In the genomic region with DNA sequence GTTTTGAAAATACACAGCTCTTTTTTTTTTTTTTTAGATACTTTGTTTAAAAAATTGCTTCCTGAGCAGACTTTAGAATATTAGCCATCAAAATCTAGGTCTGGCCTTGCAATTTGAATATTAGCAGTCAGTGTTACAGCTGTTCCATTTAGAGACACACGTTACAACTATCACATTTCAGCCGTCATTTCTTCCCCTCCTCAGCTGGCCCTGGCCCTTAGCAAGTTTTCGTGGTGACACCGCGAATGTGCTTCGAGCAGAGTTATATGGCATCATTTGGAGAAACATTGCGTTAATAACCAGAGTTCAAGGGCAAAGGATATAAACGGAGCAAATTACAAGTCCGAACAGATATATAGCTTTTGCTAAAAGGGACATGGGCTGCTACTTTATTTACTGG, we compare ENCODE assay signal across 29 mouse cellular contexts. TPM values are rescaled to one million over a fixed set of nuclear protein-coding genes. Genes with fewer than 3 reads are reported as not detected.
"Had no signal": no experiment of that assay in that cellular context is flagged by ENCODE, and none has a peak within 500 bp of the region (broad histone marks: within the 10 kb centered on the region; RNA-seq: fewer than 3 reads in every experiment).

No protein-coding gene starts in this region.

- H3K4me1 ChIP-seq: liver, embryonic 12.5 days; liver, embryonic 15.5 days; midbrain, embryonic 15.5 days had no signal

- H3K27me3 ChIP-seq: liver, embryonic 12.5 days; liver, embryonic 15.5 days; midbrain, embryonic 12.5 days; midbrain, embryonic 15.5 days; neural tube, embryonic 15.5 days had no signal

- H3K9ac ChIP-seq: limb, embryonic 13.5 days; liver, embryonic 12.5 days; liver, embryonic 15.5 days; midbrain, embryonic 12.5 days; midbrain, embryonic 15.5 days; neural tube, embryonic 12.5 days; neural tube, embryonic 15.5 days had no signal

- H3K9me3 ChIP-seq: limb, embryonic 10.5 days; limb, embryonic 13.5 days; liver, embryonic 12.5 days; liver, embryonic 15.5 days; midbrain, embryonic 12.5 days; midbrain, embryonic 15.5 days; neural tube, embryonic 12.5 days; neural tube, embryonic 15.5 days had no signal

- H3K4me2 ChIP-seq: limb, embryonic 13.5 days; liver, embryonic 12.5 days; liver, embryonic 15.5 days; midbrain, embryonic 12.5 days; midbrain, embryonic 15.5 days; neural tube, embryonic 12.5 days; neural tube, embryonic 15.5 days had no signal

- ATAC-seq: inflammation-experienced regulatory T-cells, adult 6 months; intestine, embryonic 16.5 days; liver, embryonic 12.5 days; midbrain, embryonic 15.5 days had no signal

- DNase-seq: kidney, adult 18-20 months; kidney, postnatal 14 days; layer of hippocampus, adult 9-11 months; liver; right cerebral cortex, adult 18-20 months; thymus, adult 18-20 months; thymus, postnatal 36 days had no signal

- H3K27ac ChIP-seq: layer of hippocampus, adult 2 months; limb, embryonic 10.5 days; limb, embryonic 13.5 days; liver, embryonic 12.5 days; liver, embryonic 15.5 days; macrophage; midbrain, embryonic 12.5 days; midbrain, embryonic 15.5 days; neural tube, embryonic 12.5 days; neural tube, embryonic 15.5 days had no signal

- H3K36me3 ChIP-seq: limb, embryonic 10.5 days; limb, embryonic 13.5 days; liver, embryonic 12.5 days; liver, embryonic 15.5 days; midbrain, embryonic 12.5 days; midbrain, embryonic 15.5 days; neural tube, embryonic 12.5 days; neural tube, embryonic 15.5 days had no signal

- H3K4me3 ChIP-seq: layer of hippocampus, adult 2 months; limb, embryonic 10.5 days; limb, embryonic 13.5 days; liver, embryonic 12.5 days; liver, embryonic 15.5 days; midbrain, embryonic 12.5 days; midbrain, embryonic 15.5 days; neural tube, embryonic 12.5 days; neural tube, embryonic 15.5 days had no signal

RNA-seq across cellular contexts. Expression of a gene that starts 2.4 kb away (rescaled TPM):
- total RNA-seq: layer of hippocampus, adult 2 months; layer of hippocampus, postnatal 25 days; left cerebral cortex, adult 18-20 months; left cerebral cortex, postnatal 25 days; megakaryocyte, adult 5-6 weeks had no signal
- polyA plus RNA-seq: intestine, embryonic 16.5 days; kidney, embryonic 14.5 days; large intestine, adult 2 months; limb, embryonic 10.5 days; limb, embryonic 13.5 days; liver, embryonic 12.5 days; liver, embryonic 15.5 days; macrophage; midbrain, embryonic 12.5 days; midbrain, embryonic 15.5 days; neural tube, embryonic 12.5 days; neural tube, embryonic 15.5 days; small intestine, adult 2 months; spleen, adult 2 months; stomach, embryonic 16.5 days; testis, adult 2 months had no signal
